In the genomic region with DNA sequence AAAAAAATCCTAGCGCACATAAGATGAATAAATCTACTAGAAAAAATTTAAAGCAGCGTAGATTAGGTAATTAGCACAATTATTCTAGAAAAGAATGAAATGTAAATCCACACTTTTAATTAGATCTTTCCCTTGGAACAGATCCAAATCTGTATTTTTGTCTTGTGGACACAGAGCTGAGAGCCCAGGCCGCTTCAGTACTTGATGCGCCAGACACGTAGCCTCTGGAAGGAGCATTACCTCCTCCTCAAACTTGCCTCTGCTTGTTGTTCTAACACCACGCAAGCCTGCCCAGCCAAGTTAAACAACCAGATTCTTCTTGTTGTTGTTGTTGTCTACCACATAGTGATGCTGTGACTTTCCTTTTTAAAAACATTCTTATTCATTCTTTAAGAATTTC, we compare ENCODE assay signal across 23 mouse cellular contexts.
DNase-seq lines count a peak whose midpoint lies in the region; ATAC-seq and TF ChIP-seq lines count a peak whose summit lies in the region.
"Had no signal": no experiment of that assay in that cellular context is flagged by ENCODE, and none has a peak within 500 bp of the region (broad histone marks: within the 10 kb centered on the region; RNA-seq: fewer than 3 reads in every experiment).

No protein-coding gene starts in this region.

- no peak overlapping the region for H3K27ac ChIP-seq in embryonic facial prominence, embryonic 14.5 days (replicated peaks; ENCODE audit: low read depth, low read length)
- H3K27ac ChIP-seq in embryonic facial prominence, embryonic 10.5 days (replicated peaks) = no peak overlapping the region
- no peak overlapping the region for H3K27ac ChIP-seq in forebrain, embryonic 14.5 days (ENCODE audit: low read depth, low read length)
- no peak overlapping the region for H3K27ac ChIP-seq in forebrain, embryonic 11.5 days (ENCODE audit: low read depth, low read length)
- H3K27ac ChIP-seq in kidney, postnatal 0 days = no peak overlapping the region

- no peak overlapping the region for H3K4me2 ChIP-seq in embryonic facial prominence, embryonic 14.5 days (ENCODE audit: low read depth, low read length)
- no peak overlapping the region for H3K4me2 ChIP-seq in forebrain, embryonic 14.5 days (ENCODE audit: low read length)
- H3K4me2 ChIP-seq in forebrain, embryonic 11.5 days (ENCODE audit: low read depth, low read length, severe bottlenecking) = no peak overlapping the region
- H3K4me2 ChIP-seq in kidney, postnatal 0 days (ENCODE audit: low read length) = no peak overlapping the region

- H3K36me3 ChIP-seq in embryonic facial prominence, embryonic 14.5 days (ENCODE audit: control insufficient read depth, insufficient read depth, low read length) = no peaks in the 10 kb centered on the region
- no peaks in the 10 kb centered on the region for H3K36me3 ChIP-seq in embryonic facial prominence, embryonic 10.5 days (replicated peaks)
- no peaks in the 10 kb centered on the region for H3K36me3 ChIP-seq in forebrain, embryonic 14.5 days (ENCODE audit: control insufficient read depth, insufficient read depth, low read length)
- H3K36me3 ChIP-seq in forebrain, embryonic 11.5 days (ENCODE audit: control insufficient read depth, insufficient read depth, low read length) = no peaks in the 10 kb centered on the region
- H3K36me3 ChIP-seq in kidney, postnatal 0 days (ENCODE audit: insufficient read depth, low read length) = no peaks in the 10 kb centered on the region
- H3K36me3 ChIP-seq: G1E had no signal

- WGBS in embryonic facial prominence, embryonic 14.5 days = 85% methylated on average over 6 of the region's 6 CpGs
- 95% methylated on average over 6 of the region's 6 CpGs for WGBS in embryonic facial prominence, embryonic 10.5 days
- WGBS in forebrain, embryonic 14.5 days = 54% methylated on average over 6 of the region's 6 CpGs
- WGBS in forebrain, embryonic 11.5 days = 91% methylated on average over 6 of the region's 6 CpGs
- 77% methylated on average over 6 of the region's 6 CpGs for WGBS in kidney, postnatal 0 days

- H3K27me3 ChIP-seq in embryonic facial prominence, embryonic 14.5 days (replicated peaks; ENCODE audit: control insufficient read depth, insufficient read depth, low read length) = no peaks in the 10 kb centered on the region
- H3K27me3 ChIP-seq in embryonic facial prominence, embryonic 10.5 days (replicated peaks; ENCODE audit: low read depth, poor library complexity, severe bottlenecking) = no peaks in the 10 kb centered on the region
- no peaks in the 10 kb centered on the region for H3K27me3 ChIP-seq in forebrain, embryonic 14.5 days (replicated peaks; ENCODE audit: control insufficient read depth, insufficient read depth, low read length)
- no peaks in the 10 kb centered on the region for H3K27me3 ChIP-seq in forebrain, embryonic 11.5 days (ENCODE audit: control insufficient read depth, insufficient read depth, low read length)
- no peaks in the 10 kb centered on the region for H3K27me3 ChIP-seq in kidney, postnatal 0 days (ENCODE audit: insufficient read depth, low read length)
- H3K27me3 ChIP-seq: CH12.LX, Patski had no signal

- no peak for TF ChIP-seq POLR2A in brain, embryonic 14.5 days (IDR thresholded peaks at IDR 0.05; ENCODE audit: borderline replicate concordance, extremely low read depth, insufficient read depth, insufficient read length, poor library complexity, severe bottlenecking)

- no peak for ATAC-seq in embryonic facial prominence, embryonic 14.5 days (ENCODE audit: low read depth)
- ATAC-seq in forebrain, embryonic 14.5 days = no peak
- ATAC-seq in forebrain, embryonic 11.5 days (replicated peaks; ENCODE audit: low FRiP score) = no peak
- ATAC-seq in kidney, postnatal 0 days (replicated peaks; ENCODE audit: low FRiP score, low read depth) = no peak
- ATAC-seq: activated CD4-positive, CD25-positive, alpha-beta regulatory T cell, adult 4 months; CD4-positive, CD25-positive, alpha-beta regulatory T cell, adult 4 months; Patski had no signal

- H3K9me3 ChIP-seq in embryonic facial prominence, embryonic 14.5 days (ENCODE audit: control insufficient read depth, low read length) = no peaks in the 10 kb centered on the region
- 0 out of 2 replicates have a peak, but pooled peaks cover 4% of the 10 kb centered on the region for H3K9me3 ChIP-seq in embryonic facial prominence, embryonic 10.5 days
- H3K9me3 ChIP-seq in forebrain, embryonic 14.5 days (replicated peaks; ENCODE audit: control insufficient read depth, low read length) = no peaks in the 10 kb centered on the region
- no peaks in the 10 kb centered on the region for H3K9me3 ChIP-seq in forebrain, embryonic 11.5 days (ENCODE audit: control insufficient read depth, low read length)
- H3K9me3 ChIP-seq in kidney, postnatal 0 days (replicated peaks; ENCODE audit: low read length) = no peaks in the 10 kb centered on the region

- H3K9ac ChIP-seq in embryonic facial prominence, embryonic 14.5 days (ENCODE audit: low read depth, low read length) = no peak overlapping the region
- H3K9ac ChIP-seq in forebrain, embryonic 14.5 days (ENCODE audit: low read length) = no peak overlapping the region
- H3K9ac ChIP-seq in forebrain, embryonic 11.5 days (ENCODE audit: low read length) = no peak overlapping the region
- H3K9ac ChIP-seq in kidney, postnatal 0 days (ENCODE audit: low read depth, low read length) = no peak overlapping the region

- peak; percentile 53 for DNase-seq in embryonic facial prominence, embryonic 14.5 days (ENCODE audit: low spot score)
- DNase-seq in embryonic facial prominence, embryonic 10.5 days (ENCODE audit: low spot score) = no peak
- peak; percentile 44 for DNase-seq in forebrain, embryonic 14.5 days (ENCODE audit: low spot score)
- no peak for DNase-seq in forebrain, embryonic 11.5 days (ENCODE audit: low spot score)
- peak; percentile 62 for DNase-seq in kidney, postnatal 0 days (ENCODE audit: low spot score)
- DNase-seq in kidney, postnatal 36 days = no peak
- DNase-seq in brain, embryonic 14.5 days (ENCODE audit: low read depth) = peak; percentile 53
- no peak for DNase-seq in heart, adult 8-10 months (ENCODE audit: low spot score)
- DNase-seq: adrenal gland, adult 2 months; adrenal gland, adult 8-10 months; adrenal gland, postnatal 10 days; adrenal gland, postnatal 14 days; adrenal gland, postnatal 25 days; adrenal gland, postnatal 36 days; B cell, adult 2 months; cerebellum, adult 11 months; cerebellum, adult 11-12 months; cerebellum, adult 18-20 months had no signal

- no peak overlapping the region for H3K4me3 ChIP-seq in embryonic facial prominence, embryonic 14.5 days (ENCODE audit: low read depth, low read length)
- no peak overlapping the region for H3K4me3 ChIP-seq in embryonic facial prominence, embryonic 10.5 days
- H3K4me3 ChIP-seq in forebrain, embryonic 14.5 days (ENCODE audit: low read depth, low read length) = no peak overlapping the region
- H3K4me3 ChIP-seq in forebrain, embryonic 11.5 days (ENCODE audit: low read depth, low read length) = no peak overlapping the region
- H3K4me3 ChIP-seq in kidney, postnatal 0 days (replicated peaks; ENCODE audit: low read depth, low read length) = no peak overlapping the region

- TF ChIP-seq CTCF in kidney, postnatal 0 days (IDR thresholded peaks at IDR 0.05; ENCODE audit: low read depth) = no peak
- TF ChIP-seq CTCF in brain, embryonic 14.5 days (IDR thresholded peaks at IDR 0.05; ENCODE audit: borderline replicate concordance, extremely low read depth, insufficient read depth, insufficient read length) = no peak

- no peaks in the 10 kb centered on the region for H3K4me1 ChIP-seq in embryonic facial prominence, embryonic 14.5 days (ENCODE audit: control insufficient read depth, insufficient read depth, low read length)
- H3K4me1 ChIP-seq in embryonic facial prominence, embryonic 10.5 days = no peaks in the 10 kb centered on the region
- no peaks in the 10 kb centered on the region for H3K4me1 ChIP-seq in forebrain, embryonic 14.5 days (ENCODE audit: control insufficient read depth, insufficient read depth, low read length)
- no peaks in the 10 kb centered on the region; the same call in 1 of the 2 replicates for H3K4me1 ChIP-seq in forebrain, embryonic 11.5 days (replicated peaks; ENCODE audit: control insufficient read depth, insufficient read depth, low read length)
- H3K4me1 ChIP-seq in kidney, postnatal 0 days (replicated peaks; ENCODE audit: insufficient read depth, low read length) = no peaks in the 10 kb centered on the region

Comparison
In these comparisons a context has a peak if more than half of its experiments do, and no peak if none do; other contexts are left out.
1. DNase-seq: peak in embryonic facial prominence, embryonic 14.5 days (single experiment), forebrain, embryonic 14.5 days (single experiment), kidney, postnatal 0 days (single experiment) and brain, embryonic 14.5 days (single experiment); none in embryonic facial prominence, embryonic 10.5 days (single experiment), forebrain, embryonic 11.5 days (single experiment), kidney, postnatal 36 days (0 of 2) and heart, adult 8-10 months (single experiment).